Mouse (Mus musculus): ENCODE measurements around the gene Tns1.

The Tns1 gene

GRCm38 (mm10) chr1:74030901-74031360 lies 93.3 kb downstream of the Tns1 start:
- no peak for DNase-seq

- no peak for DNase-seq
These were observed 94.0 kb downstream of the Tns1 start for GRCm38 (mm10) chr1:74030285-74030684.

DNA sequence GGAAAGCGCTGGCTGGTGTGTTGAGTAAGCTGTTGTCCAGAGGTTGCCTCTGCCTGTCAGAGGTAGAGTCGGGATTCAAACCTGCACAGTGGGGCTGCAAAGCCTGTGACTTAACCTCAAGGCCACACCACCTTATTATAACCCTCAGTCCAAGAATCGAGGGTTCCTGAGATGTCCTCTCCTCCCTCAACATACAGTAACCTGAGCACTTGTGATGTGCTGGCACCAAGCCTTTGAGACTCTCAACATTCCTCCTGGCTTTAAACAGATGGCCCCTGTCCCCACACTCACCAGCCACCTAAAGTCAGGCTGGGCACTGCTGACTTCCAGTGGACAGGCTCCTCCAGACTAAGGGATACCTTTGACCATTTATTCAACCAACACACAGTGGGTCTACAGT lies 94.6 kb downstream of the Tns1 start:
- DNase-seq: no peak

- no peak for DNase-seq
These were observed 95.4 kb downstream of the Tns1 start for GRCm38 (mm10) chr1:74028881-74029266.

- no peak for DNase-seq
These were observed 96.0 kb downstream of the Tns1 start for GRCm38 (mm10) chr1:74028118-74028880.

- no peak for DNase-seq
These were observed 96.6 kb downstream of the Tns1 start for GRCm38 (mm10) chr1:74027559-74028091.

- DNase-seq: no peak
These were observed 97.5 kb downstream of the Tns1 start for GRCm38 (mm10) chr1:74026703-74027195.

DNA sequence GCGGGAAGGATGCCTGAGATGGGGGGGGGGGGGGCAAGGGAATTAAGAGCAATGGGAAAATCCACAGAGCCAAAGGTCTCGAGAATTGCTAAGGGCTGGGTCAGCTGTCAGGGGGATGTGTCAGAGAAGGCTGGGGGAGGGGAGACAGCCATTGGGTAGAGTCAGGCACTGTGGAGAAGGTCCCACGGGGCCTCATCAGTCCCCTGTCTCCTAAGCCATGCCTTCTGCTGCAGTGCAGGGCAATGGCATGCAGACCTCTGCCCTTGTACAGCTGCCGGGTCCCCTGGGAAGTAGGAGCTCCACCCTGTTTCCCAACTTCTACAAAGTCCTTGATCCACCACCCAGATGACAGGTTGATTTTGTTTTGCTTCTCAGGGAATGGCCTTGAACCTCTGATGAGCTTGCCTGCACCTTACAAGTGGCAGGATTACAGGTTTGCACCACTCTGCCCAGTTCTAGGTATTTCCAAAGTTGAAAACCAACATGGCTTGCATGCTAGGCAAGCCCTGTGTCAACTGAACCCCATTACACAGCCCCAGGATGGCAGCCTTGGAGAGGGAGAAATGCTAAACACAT lies 98.5 kb downstream of the Tns1 start:
- no peak for DNase-seq

DNA sequence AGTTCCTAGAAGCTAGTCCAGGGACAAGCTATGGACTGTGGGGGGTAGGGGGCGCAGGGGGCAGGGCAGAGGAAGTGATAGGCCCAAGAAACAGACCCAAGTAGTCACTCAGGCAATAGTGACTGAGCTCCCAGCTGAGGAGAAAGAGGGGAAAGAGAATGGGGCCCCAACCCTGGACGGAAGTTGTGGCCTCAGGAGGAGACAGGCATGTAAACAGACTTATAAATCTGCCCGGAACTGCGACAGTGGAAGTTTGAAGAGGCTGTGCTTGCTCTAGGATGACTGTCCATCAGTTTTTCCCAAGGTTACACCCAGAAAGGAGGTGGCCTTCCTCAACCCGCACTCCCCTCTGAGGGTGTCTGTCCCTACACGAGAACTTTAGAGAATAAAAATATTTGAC lies 99.0 kb downstream of the Tns1 start:
- DNase-seq: no peak

GRCm38 (mm10) chr1:74024452-74025190 lies 99.6 kb downstream of the Tns1 start:
- no peak for DNase-seq

DNA sequence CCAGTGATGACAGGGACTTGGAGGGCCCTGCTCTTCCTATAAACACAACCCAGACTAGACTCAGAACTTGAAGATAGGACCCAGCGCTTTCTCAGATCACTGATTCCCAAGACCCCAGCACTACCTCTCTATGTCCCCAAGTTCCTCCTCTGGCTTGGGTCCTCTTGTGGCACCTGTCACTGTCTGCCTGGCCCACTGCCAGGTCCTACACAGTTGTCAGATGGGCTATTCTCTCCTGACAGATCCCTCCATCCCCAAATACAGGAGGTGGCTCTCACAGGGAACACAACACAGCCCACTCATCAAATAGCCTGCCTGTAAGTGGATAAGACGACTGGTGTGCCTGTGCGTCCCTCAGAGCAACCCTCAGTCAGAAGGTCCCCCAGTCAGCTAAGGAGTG lies 101.3 kb downstream of the Tns1 start:
- DNase-seq: no peak

DNA sequence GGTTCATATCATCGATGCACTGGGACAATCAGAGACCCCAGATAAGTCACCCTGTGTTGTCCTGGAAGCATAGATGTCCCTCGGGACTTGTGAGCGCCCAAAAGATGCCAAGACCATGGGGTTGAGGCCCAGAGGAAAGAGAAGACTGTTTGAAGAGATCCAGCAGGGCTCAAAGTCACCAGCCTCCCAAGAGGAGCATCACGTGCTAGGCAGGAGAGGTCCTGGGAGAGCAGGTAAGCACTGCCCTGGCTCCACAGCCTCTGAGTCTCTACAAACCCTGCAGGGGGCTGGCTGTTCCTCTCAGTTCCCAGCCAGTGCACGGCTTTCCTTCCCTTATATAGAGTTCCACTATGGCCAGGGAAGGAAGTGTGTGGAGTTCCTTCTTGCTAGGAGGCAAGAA lies 101.7 kb downstream of the Tns1 start:
- no peak for DNase-seq

GRCm38 (mm10) chr1:74020235-74020634 lies 104.0 kb downstream of the Tns1 start:
- no peak for DNase-seq

DNA sequence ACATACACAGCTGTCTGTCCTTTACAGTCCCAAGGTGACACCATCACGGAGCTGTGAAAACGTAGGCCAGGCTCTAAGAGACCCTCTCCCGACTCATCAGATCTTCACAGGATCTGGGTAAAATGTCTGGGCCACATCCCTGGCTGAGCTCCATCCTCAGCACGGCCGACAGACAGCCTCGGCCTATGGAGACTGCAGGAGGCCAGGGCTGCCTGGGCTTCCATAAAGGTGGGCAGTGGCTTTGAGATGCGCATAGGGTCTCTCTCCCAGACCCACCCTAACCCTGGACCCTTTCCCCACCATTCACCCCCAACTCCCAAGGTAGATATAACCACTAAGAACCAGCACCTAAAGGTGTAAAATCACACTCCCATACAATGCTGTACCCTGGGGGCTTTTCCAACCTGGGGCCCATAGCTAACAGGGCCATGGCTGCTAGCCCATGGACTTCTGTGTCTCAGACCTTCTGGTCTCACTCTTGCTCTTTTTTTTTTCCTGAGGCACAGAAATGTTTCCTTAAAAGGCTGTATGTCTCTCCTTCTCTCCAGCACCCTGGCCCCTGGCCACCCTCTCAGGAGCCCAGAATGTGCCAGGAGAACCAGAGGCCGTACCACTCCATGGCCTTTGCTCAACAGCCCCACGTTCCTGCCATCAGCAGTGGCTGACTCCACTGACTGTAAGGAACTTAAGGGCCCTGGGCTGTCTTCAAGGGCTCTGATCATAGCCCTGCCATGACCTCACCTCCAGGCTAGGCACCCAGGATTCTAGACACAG lies 106.7 kb downstream of the Tns1 start:
- DNase-seq: no peak

- no peak for DNase-seq
These were observed 107.6 kb downstream of the Tns1 start for GRCm38 (mm10) chr1:74016618-74017017.

GRCm38 (mm10) chr1:74015513-74016234 lies 108.6 kb downstream of the Tns1 start:
- DNase-seq: no peak

DNA sequence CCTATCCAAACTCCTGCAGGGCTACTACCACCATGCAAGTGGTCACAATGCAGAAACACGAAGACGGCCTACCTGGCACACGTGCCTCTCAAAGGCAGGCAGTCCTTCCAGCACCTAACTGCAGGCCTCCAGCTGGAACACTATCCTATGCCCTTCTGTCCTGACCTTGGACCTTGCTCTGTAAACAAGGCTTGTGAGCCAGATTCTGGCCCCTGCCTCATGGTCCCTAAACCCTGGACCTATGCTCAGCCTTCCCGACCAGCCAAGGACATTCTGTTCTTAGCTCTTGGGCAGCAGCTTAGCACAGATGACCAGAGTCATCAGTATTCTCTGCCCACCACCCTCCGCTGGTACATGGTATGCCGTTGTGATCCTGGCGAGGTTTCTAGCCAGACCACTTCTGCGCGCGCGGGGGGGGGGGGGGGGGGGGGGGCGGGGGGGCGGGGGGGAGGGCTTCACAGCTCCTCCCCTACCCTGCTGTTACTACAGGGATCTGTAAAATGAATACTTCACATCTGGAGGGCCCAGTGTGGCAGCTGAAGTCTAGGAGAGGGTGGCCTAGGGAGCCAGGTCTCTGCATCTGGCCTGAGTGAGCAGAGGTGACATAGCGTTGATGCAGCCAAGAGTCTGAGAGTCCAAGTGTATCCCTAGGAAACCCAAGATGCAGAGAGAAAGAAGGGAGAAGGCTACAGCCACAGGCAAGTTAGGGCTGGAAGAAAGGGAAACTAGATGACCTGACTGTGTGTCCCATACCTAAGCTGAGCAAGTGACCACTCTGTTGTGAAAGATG lies 109.5 kb downstream of the Tns1 start:
- DNase-seq: no peak

DNA sequence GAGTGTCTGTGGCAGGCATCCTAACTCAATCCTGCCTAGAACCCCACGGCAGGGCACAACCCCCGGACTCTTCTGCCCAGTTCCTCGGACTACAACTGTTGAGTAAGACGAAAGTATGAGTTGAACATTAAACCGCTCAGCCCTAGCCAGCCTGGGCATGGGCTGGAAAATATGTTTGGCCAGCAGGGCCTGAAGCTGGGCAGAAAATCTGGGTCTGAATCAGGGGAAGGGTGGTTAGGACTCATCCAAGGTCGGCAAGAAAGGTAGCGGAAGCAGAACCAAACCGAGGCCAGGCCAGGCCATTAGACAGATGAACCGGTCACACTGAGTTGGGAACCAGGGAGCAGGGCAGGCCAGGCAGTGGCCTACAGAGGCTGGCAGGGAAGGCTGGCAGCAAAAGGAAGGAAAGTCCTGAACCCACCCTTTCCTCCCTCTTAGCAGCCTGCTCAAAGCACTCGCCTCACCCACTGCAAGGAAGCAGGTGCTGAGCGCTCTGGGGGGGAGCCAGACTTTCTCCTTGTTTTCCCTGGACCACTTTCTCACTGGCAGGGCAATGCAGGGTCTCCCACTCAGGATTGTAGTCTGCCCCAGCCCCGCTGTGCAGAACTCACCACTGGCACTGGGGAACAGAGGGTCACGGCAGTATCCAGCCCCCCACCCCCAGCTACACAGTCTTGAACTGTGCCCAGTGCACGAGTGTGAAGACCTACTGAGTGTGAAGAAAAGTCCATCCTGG lies 110.8 kb downstream of the Tns1 start:
- DNase-seq: no peak

DNA sequence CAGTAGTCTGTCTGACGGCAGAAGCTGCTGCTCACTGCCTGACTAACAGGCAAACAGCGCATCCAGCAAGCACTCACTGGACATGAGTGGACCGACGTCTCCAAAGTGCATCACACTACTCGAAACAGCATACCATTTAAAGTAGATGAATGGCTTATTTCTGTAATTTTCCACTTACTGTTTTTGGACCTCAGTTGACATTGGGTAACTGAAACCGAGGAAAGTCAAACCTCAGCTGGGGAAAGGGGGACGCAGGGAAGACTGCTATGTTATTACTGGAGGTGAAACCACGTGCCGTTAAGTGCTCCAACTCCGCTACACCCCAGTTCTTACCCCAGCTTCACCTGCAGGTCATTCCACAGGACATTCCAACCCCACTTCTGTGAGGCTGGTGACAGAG lies 111.5 kb downstream of the Tns1 start:
- DNase-seq: no peak

DNA sequence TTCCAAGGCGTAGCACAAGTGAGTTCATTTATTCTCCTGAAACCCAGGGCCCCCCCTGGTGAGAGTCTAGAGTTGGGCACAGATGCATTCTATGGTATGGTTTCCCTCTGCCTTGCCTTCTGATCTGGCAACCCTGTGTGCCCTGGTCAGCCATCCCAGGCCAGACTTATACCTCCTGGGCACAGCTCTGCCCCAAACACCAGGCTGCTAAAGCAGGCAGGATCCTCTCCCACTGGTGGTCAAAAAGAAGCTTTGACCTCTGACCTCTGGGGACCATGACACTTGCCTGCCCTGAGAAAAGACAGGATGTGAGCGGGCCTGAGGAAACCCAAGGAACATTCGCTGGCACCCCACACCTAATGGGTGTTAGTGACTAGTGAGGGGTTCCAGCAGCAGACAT lies 114.8 kb downstream of the Tns1 start:
- DNase-seq: no peak

- DNase-seq: no peak
These were observed 115.3 kb downstream of the Tns1 start for GRCm38 (mm10) chr1:74008966-74009365.
